Mouse (Mus musculus): ENCODE data around the gene Ak8.

Gene Ak8

GRCm38 (mm10) chr2:28699361-28700335 is at the start of gene Ak8, which contains the start of gene Spaca9:
Gene Ak8, plus strand, starts transcription at chr2:28700164.
Gene Spaca9, minus strand, starts transcription at chr2:28699727.
- peak; percentile 21 to 29 for DNase-seq

- no peak for DNase-seq
Observed at GRCm38 (mm10) chr2:28650526-28650925, 49.4 kb upstream of the Ak8 start.

GRCm38 (mm10) chr2:28653351-28653750 is 46.6 kb upstream of the Ak8 start:
- no peak for DNase-seq

DNA sequence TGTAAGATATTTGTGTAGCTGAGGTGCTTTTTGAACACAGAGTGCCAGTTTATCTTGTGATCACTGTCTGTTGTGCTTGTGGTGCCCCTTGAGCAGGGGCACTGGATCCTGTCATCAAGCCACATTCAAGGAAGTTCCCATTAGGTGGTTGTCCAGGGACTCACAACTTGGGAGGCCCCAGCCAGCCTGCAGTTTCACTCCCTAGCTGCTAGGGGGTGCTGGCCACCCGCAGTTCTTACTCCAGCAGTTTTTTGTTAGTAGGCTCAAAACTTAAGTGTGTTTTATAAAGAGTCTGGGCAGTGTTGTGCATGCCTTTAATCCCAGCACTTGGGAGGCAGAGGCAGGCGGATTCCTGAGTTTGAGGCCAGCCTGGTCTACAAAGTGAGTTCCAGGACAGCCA is 45.7 kb upstream of the Ak8 start:
- DNase-seq, result peak; percentile 28 to 34

GRCm38 (mm10) chr2:28656216-28656615 is 43.7 kb upstream of the Ak8 start:
- DNase-seq, result no peak

DNA sequence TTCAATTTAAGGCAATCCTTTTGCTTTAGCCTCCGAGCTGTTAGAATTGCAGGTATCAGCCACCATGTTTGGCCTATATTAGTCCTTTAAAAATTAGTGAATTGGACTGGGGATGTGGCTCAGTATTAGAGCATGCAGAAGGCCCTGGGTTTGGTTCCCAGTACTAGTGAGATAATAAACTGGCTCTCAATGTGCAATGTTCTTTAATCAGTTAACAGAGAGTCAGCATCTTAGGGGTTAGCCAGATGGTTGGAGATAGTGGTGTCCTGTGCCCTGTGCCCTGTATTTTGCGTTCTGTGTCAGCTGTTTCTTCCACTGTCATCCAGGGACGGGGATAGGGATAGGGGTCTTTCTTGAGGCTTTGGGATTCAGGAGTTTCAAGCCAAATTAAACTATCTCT is 37.1 kb upstream of the Ak8 start:
- no peak for DNase-seq

DNA sequence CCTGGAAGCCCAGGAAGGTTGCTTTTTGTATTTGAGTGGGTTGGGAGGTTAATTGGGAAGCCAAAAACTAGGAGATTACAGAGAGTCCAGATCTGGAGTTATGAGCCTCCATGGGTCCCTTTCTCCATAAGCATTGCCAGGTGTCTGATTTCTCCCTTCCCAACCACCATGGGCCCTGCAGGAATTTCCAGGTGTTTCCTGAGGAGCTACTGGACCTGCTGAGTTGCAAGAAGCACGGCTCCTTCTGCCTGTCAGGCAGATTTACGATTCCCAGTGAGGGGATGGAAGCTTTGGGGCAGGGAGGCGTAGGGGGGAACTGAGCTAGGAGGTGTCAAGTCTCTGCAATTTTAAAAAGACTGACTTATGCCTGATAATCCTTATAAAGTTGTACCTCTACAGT is 34.1 kb upstream of the Ak8 start:
- DNase-seq, result no peak

DNA sequence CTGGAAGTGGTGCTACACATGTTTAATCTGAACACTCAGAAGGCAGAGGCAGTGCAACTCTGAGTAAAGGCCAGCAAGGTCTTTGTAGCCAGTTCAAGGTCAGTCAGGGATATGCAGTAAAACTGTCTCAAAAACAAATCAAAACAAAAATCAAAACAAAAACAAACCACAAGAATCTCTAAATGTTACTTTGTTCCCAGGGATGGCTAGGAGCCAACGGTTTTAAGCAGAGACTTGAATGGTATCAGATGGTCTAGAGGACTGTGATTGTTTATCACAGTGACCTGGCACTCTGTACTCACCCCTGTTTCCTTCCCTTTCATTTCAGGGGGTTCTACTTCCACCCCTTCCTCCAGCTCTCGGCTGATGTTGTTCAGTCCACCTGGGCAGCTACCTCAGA is 28.5 kb upstream of the Ak8 start:
- DNase-seq, result no peak

DNA sequence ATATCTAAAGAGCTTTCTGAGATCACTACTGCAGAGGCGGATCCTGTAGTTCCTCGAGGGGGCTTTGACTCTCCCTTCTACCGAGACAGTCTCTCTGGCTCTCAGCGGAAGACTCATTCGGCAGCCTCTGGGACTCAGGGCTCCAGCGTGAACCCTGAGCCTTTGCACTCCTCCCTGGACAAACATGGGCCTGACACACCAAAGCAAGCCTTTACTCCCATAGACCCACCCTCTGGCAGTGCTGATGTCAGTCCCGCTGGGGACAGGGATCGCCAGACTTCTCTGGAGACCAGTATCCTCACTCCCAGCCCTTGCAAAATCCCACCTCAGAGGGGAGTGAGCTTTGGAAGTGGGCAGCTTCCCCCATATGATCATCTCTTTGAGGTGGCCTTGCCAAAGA is 24.0 kb upstream of the Ak8 start:
- no peak for DNase-seq

DNA sequence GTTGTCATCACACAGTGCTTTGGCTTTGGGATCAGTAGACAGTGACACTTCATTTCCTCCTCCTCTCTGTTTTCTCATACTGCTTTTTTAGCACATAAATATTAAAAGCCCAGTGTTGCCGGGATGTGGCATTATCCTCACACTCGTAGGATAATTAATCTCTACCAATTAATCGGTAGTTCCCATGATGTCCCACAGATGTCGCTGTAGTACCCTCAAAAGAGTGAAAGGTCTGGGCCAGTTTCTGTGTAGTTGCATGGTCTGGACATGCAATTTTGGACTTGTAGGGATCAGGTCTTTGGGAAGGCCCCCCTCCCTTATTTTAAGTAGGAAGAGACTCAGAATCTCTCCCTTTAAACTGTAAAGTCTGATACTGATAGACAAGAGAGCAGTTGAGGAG is 19.3 kb upstream of the Ak8 start:
- no peak for DNase-seq

- no peak for DNase-seq
Observed at GRCm38 (mm10) chr2:28681718-28682117, 18.2 kb upstream of the Ak8 start.

GRCm38 (mm10) chr2:28685895-28686294 is 14.1 kb upstream of the Ak8 start:
- DNase-seq, result no peak

DNA sequence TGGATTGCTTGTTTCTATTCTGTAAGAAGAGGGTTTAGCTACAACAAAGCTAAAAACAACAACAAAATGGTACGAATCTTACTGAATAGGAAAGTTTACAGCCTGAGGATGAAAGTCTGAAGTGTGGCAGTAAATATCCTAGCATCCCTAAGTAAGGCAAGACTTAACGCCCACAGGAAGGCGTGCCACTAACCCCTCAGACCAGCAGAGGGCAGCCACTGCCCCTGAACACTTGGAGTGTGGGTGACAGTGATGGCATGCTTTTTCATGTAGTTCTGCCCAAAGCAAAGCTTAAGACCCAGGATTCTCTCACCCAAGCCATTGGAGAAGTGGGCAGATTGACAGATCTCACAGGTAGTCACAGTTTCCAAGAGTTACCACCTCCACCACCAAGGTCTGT is 11.5 kb upstream of the Ak8 start:
- DNase-seq, result peak; percentile 15 to 25

- no peak for DNase-seq
Observed at GRCm38 (mm10) chr2:28692692-28693091, 7.3 kb upstream of the Ak8 start.

GRCm38 (mm10) chr2:28698566-28698965 is 1.4 kb upstream of the Ak8 start:
- DNase-seq, result no peak

DNA sequence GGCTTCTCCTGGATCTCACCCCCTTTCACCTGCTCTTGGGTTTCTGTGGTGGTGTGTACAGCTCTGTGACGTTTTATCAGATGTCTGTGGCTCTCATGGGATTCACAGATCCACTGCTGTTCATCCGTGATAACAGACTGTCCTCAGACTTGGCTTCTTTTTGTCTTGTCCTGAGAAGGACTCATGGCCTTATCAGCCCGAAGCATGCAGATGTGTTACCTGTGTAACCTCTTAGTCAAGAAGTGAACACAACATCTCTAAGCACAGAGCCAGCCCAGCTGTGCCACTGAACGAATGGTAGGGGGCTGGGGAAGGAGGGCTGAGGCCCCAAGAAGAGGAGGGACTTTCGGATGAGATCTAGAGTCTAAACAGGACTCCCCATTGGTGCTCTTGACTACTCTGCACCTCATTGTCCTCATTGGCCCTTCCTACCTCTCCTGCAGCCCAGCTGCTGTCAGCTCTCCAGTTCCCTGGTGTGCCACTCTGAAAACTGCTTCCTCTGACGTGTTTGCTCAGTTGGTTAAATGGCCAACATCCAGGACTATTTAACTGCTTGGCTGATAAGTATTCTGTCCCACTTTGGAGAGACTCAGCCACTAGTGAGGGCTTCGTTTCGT is 1.8 kb downstream of the Ak8 start:
- DNase-seq, result no peak

GRCm38 (mm10) chr2:28706106-28706636 is 6.2 kb downstream of the Ak8 start:
- no peak for DNase-seq

- no peak for DNase-seq
Observed at GRCm38 (mm10) chr2:28706787-28707186, 6.8 kb downstream of the Ak8 start.

DNA sequence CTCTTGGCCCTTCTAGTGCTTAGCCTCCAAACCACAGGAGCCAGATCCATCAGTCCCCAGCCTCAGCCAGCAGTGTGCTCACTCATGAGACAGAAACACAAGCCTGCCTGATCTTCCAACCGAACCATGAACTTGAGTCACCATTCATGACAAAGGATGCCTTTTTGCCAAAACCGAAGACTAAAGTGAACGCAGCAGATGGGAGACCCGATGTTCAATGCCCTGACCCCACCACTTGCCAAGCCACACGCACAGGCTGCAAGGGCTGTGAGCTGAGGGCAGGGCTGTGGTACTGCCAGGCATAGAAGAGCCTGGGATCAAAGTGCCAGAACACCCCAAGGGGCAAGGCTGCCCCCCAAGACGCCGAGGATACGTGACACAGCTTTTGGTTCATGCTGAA is 13.1 kb downstream of the Ak8 start:
- DNase-seq, result no peak

DNA sequence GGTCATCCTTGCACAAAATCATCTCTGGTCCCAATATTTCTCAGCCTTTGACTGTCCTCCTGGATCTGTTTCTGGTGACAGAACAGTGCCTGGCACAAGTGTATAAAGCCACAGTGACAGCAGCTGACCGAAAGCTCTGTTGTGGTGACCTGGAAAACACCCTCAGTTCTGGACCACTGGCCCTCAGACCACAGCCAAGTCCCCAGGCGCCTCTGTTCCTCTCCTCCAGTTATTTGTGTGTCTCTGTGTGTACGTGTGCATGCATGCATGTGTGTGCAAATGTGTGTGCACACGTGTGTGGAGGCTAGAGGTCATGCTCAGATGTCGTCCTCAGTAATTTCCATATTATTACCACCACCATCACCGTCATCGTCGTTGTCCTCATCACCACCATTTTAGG is 22.5 kb downstream of the Ak8 start:
- DNase-seq, result no peak

- DNase-seq, result no peak
Observed at GRCm38 (mm10) chr2:28723912-28724311, 23.9 kb downstream of the Ak8 start.

GRCm38 (mm10) chr2:28727786-28728404 is 27.9 kb downstream of the Ak8 start:
- DNase-seq, result peak; percentile 9 to 39

DNA sequence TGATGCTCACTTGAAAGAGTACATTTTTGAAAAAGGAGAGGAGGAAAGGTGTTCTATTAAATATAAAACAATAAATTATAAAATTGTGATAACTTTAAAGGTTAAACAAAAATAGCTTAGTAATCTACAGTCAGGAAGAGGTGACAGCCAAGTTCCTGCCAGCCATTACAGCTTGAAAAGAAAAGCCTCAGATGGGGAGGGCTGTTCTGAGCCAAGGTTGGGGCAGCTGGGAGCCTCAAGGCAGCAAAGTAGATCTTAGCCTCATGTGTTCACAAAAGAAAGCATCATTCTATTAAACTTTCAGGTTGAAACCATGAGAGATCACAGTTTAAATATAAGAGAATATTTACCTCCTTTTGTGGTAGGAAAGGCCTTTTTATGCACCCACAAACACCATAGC is 30.7 kb downstream of the Ak8 start:
- DNase-seq, result no peak

All from thymus, postnatal 36 days (tissue).